Mouse (Mus musculus) heart, postnatal 4 days (tissue): ENCODE measurements around the gene Rhbdd2. TPM values are rescaled to one million over a fixed set of nuclear protein-coding genes. Genes with fewer than 3 reads are reported as not detected.
"Not testable (repeated sequence)": the region's sequence is repeated elsewhere in the genome, so short reads cannot be mapped to it uniquely, and the experiment has no call there.

Source experiments
- DNase-seq: peaks from one replicate; pipeline ENCODE4 v3.0.0; 2021
- total RNA-seq, 2 experiments: library from RNA; stranded (reverse); gene quantifications; 2 replicates each; pipeline ENCODE4 v1.2.3; 2021

Rhbdd2 gene
- 10 to 100 TPM; 20.6 to 22.7 TPM for total RNA-seq

DNA sequence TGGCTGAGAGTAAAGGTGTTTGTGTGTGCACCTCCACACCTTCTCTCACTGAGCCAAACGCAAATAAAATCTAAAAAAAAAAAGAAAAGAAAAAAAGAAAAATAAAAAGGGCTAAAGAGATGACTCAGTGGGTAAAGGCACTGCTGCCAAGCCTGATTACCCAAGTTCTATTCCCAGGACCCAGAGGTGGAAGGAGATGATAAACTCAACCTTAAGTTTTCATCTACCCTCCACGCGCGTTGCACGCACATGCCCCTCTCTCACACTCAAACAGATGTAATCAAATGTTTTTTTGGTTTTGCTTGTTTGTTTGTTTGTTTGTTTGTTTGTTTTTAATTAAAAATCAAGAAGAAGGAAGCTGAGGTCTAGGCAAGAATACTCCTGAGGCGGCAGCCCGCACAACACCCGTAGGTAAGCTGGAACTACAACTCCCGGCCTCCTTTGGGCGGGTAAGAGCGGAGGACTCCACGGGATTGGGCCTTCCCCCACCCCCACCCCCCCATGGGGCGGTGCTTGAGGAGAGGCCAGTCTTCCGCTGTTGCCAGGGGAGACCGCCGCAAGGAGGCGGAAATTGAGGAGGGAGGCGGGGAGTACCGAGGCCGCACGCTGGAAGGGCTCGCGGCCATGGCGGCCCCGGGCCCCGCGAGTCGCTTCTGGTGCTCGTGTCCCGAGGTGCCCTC, at the start of gene Rhbdd2:
Gene Rhbdd2 (plus strand): TSS at position 502 of the 680 bp plus-strand sequence.
- DNase-seq = peak; percentile 98

DNA sequence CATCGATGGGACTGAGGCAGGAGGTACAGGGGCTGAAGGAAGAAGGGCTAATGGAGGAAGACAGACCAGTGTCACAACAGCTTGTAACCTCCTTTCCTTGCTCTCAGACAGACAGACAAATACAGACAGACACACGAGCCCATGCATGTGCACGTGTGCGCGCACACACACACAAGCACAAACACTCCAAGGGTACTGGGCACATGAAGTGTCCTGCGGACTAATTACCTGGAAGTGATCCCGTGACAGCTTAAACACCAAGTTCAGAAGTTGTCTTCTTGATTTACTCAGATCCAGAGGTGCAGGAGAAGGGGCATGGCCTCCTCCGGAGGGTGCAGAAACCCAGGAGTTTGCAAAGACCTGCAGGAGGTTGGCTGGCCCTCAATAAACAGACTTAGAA, 46.7 kb upstream of the Rhbdd2 start:
- no peak for DNase-seq

DNA sequence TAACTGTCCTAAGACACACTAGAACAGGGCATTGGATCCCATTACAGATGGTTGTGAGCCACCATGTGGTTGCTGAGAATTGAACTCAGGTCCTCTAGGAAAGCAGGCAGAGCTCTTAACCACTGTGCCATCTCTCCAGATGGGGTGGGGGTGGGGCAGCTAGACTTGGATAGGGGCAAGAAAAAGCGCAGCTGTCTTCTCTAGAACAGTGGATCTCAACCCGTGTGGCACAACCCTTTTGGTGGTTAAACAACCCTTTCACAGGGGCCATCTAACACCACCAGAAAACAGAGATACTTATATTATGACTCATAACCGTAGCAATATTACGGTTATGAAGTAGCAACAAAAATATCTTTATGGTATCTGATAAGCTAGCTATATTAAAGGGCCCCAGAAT, 44.7 kb upstream of the Rhbdd2 start:
- no peak for DNase-seq

DNA sequence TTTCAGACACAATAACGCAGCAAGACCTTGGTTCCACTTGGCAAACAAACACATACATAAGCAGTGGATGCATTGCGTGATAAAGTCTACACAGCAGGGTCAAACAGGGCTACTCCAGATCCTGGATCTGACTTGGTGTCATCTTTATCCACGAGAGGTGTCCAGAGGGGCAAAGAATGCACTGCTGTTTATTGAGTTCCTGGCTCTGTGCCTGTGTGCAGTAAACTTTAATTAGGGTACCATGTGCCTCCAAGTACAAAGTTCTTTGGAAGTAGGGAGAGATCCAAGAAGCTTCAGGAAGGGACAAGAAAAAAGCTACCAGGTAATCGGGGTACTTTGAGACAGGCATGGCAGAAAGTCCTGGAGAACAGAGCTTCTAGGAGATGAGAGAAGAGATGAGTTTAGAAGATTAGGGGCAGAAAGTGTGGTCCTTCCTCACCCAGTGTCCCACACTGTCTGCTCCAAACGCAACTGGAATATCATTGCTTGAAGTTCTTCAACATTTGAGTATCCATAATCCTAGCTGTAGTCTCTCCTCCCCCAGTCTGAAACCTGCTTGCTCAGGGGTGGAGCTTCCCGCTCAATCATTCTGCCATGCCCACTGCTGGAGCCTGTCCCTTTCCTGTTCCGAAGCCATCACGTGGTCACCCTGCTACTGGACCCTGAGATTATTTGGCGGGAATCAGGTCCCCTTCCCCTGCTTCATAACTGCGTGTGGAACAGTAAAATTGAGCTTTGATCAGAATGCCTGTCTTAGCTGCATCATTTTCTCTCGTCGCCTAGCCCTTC, 42.2 kb upstream of the Rhbdd2 start:
- no peak for DNase-seq

DNA sequence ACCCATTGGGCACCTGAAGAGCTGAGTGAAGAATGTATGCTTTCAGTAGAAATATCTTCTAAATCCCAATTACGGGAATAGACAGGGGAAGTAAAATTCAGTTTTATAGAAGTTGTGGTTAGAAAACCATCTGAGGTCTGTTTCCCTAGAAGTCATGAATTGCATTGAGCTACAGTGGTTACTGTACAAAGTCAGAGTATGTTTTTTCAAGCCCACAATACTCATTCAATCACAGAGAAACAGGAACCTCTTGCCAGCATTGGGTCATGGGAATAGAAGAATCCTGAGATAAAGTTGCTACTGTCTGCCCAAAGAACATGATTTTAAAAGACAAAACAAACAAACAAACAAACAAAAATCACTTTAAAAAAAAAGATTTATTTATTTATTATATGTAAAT, 27.8 kb upstream of the Rhbdd2 start:
- DNase-seq = not testable (repeated sequence)

DNA sequence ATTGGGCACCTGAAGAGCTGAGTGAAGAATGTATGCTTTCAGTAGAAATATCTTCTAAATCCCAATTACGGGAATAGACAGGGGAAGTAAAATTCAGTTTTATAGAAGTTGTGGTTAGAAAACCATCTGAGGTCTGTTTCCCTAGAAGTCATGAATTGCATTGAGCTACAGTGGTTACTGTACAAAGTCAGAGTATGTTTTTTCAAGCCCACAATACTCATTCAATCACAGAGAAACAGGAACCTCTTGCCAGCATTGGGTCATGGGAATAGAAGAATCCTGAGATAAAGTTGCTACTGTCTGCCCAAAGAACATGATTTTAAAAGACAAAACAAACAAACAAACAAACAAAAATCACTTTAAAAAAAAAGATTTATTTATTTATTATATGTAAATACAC, 25.7 kb upstream of the Rhbdd2 start:
- DNase-seq = not testable (repeated sequence)

DNA sequence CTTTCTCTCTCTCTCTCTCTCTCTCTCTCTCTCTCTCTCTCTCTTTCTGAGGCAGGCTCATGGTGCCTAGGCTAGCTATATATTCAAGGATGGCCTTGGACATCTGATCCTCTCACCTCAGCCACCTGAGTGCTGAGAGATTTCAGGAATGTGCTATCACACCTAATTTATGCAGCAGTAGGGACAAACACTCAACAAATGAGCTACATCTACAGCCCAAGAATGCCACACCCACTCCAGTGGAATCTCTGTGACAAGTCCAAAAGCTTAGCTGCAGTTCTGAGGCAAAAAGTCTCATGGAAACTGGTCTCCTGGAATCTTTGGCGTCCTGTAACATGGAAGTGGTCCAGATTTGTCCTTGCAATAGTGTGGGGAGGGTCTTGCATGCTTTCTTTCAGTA, 24.8 kb upstream of the Rhbdd2 start:
- DNase-seq = no peak

DNA sequence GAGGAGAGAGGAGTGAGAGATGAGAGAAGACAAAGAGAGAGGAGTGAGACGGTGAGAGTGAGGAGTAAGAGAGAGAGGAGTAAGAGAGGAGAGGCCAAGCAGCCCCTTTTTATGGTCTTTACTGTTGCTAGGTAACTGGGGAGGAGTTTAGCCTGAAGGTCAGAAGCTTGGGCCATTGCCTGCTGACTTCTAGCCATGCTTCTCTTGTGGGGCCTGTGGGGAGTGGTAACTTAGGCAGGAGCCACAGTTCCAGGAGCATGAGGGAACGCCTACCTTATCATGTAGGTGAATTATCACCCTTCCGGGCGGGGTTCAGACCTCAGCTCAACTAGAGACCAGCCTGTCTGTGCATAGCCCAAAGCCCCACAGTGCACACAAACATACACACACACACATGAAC, 22.6 kb upstream of the Rhbdd2 start:
- DNase-seq = no peak

DNA sequence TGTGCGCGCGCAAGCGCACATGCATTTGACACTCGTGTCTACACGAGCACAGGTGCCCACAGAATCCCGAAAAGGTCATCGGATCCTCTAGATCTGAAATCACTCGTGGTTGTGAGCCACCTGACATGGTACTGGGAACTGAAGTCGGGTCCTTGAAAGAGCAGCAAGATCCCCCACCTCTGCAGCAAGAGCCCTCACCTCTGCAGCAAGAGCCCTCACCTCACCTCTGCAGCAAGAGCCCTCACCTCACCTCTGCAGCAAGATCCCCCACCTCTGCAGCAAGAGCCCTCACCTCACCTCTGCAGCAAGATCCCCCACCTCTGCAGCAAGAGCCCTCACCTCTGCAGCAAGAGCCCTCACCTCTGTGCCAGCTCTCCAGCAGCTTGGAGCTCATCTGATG, 12.7 kb upstream of the Rhbdd2 start:
- DNase-seq = not testable (repeated sequence)

DNA sequence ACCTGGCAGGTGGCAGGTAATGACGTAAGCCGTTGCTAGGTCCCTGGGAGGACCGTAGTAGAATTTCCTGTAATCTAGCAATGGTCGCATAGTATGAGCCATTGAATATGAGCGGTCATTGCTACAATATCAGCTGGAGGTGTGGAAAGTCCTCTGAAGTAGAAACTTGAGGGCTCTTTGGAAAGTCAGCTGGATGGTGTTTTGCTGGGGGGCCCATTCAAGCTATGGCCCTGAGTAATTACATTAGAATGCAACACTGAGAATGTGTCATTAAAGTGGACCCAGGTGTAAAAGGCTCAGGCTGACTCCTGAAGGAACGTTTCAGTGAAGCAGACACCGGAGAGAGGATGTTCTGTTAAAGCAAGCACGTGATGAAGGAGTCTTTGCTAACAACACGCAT, 11.9 kb upstream of the Rhbdd2 start:
- no peak for DNase-seq

DNA sequence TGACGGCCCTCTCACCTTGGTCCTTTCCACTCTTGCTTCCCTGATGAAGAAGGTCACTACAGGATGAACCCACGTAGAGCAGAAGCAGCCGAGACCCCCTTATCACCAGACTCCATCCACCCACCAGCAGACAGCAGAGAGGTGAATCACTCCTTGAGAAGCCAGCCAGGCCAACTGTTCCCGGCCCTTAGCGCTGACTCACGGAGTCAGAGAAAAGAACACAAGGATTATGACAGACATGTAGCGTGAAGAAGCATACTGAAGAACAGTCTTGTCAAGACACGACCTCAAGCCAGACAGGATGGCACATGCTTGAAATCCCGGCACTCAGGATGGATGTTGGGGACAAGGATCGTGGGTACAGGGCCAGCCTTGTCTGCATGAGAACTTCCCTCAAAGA, 10.7 kb upstream of the Rhbdd2 start:
- no peak for DNase-seq

DNA sequence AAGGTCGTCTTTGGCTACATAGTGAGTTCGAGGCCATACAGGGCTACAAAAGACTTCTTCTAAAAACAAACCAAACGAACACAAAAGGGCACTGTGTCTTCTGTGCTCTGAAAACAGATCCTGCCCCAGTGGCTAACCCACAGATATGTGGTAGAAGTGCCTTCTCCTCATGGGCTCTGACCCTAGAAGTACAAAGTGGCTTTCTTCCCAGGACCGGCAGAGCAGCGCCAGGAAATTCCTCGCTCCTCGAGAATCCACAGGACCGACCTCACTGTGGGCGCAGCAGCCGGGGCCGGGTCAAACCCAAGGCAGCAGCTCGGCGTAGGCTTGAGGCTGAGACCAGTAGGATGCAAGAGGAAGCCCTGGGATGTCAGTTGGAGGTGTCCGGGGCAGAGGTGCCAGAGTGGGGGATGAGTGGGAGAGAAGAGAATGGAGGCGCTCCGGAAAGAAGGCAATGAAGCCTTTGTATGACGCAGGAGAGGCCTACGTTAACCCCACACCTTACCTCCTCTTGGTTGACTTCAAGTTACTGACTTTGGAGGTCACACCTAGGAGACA, 9.3 kb upstream of the Rhbdd2 start:
- DNase-seq = no peak

DNA sequence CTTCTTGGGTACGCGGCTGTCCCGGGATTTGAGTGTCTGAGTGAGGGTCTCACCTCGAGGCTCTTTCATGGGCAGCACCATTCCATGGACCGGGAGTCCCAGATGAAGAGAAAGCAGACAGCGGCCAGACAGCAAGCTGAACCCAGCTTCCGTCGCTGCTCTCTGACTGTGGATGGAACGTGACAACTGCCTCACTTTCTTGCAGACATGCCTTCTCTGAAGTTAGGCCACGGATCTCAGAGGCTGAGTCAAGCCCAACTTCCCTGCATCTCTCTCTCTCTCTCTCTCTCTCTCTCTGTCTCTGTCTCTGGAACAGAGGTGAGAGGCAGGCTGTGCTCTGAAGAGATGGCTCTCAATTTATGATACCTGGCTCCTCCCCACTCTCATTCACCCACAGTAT, 3.5 kb upstream of the Rhbdd2 start:
- DNase-seq = no peak

DNA sequence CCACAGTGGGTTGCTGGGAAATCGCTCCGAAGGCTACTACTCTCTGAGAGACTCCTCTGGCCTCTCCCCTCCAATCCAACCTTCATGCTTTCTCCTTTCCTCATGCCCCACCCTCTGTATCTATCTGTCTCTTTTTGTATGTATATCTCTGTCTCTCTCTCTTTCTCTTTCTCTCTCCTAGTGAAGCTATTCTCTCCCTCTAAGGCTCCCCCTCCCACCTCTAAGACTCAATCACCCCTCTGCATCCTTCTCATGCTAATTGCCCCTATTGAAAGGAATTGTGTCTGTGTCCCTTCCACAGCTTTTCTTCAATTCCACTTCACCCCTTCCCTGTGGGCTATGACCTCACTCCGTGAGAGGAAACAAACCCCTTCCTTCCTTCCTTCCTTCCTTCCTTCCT, 3.0 kb upstream of the Rhbdd2 start:
- no peak for DNase-seq

DNA sequence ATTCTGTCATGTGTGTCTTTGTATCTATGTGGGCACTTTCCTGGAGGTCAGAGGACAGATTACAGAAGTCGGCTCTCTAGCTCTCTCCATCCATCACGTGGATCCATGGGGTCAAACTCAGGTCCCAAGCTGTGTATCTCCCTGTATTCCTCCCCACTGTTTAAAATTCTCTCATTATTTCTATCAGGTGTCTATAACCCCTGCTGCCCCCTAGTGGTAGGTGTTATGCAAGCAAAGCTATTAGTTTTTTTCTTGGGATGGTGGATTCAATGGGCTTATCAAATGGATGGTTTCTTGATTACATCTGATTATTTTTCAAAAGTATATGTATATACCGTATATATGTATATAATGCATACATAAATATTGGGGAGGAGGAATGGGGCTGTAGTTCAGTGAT, 1.8 kb upstream of the Rhbdd2 start:
- DNase-seq = peak; percentile 74

DNA sequence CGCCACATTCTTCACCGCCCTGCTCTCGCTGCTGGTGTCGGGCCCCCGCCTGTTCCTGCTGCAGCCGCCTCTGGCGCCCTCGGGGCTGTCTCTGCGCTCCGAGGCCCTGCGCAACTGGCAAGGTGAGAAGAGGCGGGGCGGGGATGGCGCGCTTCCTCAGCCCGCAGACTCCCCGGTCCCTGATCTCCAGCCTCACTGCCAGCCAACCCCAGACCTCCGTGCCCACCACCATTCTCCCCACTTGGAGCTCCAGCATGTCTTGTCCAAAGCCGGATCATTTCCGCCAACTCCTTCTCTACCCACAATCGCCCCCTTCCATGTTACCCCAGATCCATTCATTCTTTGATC, 353 bp downstream of the Rhbdd2 start:
- no peak for DNase-seq

DNA sequence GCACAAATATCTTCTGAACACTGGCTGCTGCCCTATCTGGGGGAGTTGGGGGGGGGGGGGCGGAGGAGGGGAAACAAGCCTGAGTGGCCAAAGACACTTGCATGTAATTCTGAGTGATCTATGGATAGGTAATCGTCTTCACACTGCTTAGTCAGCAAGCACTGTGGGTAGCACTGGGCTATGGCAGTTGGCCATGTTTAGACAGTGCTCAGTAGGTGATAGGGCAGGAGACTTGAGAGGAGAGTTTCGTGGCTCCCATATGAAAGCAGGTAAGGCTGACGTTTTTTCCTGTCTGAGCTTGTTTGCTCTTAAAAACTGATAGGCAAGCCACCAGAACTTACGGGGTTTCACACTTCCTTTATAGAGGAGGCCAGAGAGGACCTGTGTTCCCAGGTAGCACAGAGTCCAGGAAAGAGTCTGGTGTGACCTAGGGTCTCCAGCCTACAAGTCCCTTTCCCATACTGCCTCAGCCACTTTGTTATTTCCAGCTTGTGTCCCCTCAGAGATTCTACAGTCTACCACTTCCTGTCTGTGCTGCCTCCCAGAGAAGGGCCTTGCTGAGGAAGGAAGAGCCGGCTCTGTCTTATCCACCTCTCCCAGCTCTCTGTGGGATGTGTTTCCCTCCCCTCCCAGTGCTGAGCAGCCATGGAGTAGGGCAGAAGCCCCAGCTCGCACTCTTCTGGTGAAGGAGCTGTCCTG, 7.5 kb downstream of the Rhbdd2 start:
- no peak for DNase-seq

DNA sequence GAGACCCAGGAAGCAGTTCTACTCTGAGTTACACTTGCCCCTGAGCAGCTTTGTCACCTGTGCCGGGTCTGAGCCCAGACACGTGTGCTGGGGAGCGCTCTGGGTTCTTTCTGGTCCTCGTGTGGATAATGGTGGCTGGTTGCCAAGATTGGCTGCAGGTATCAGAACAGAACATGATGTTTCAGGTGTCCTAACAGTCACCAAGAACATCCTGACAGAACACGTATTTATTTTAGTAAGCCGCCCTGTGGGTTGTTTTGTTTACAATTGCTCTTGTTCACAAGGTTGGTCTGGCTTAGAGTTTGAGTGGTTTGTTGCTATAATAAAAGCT, 8.0 kb downstream of the Rhbdd2 start:
- no peak for DNase-seq

DNA sequence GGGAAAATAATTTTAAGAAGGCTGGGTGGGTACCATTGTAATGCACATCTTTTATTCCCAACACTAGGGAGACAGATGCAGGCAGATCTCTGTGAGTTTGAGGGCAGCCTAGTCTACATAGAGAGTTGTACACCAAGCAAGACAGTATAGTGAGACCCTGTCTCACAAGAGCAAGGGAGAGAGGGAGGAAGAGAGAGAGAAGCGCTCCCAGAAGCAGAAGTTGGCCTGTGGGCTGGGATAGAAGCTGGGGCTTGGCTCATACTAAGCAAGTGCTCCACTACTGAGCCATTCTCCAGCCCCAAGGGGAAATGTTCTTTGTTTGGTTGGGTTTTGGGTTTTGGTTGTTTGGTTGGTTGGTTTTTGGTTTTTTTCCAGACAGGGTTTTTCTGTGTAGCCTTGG, 8.6 kb downstream of the Rhbdd2 start:
- DNase-seq = no peak

DNA sequence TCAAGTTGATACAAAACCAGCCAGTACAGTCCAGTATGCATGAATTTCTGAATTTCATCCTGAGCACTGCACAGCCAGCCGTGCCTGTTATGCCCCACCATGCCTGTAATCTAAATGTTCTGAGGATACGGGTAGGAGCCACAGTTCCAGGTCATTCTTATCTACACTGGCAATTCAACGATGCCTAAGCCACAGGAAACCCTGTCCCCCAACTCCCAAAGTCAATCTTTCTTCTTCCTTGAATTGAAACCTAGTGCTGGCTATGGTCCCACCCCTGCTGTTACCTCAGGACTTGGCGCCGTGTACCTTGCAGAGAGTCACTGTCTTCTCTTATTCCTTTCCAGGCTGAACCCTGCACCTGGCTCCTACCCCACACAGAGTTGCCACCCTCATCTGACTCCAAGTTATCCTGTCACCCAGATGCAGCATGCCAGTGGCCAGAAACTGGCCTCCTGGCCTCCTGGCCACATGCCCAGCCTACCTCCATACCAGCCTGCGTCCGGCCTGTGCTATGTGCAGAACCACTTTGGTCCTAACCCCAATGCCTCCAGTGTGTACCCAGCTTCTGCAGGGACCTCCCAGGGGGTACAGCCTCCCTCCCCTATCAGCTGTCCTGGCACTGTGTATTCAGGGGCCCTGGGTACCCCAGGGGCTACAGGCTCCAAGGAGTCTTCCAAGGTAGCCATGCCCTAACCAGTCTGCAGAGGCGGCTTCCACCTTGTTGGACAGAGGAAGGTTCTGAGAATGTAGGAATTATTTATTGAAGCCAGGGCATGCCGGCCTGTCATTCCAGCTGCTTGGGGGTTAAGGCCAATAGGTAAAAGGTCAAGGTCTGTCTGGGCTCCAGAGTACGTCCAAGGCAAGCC, 10.5 kb downstream of the Rhbdd2 start:
- DNase-seq = no peak

DNA sequence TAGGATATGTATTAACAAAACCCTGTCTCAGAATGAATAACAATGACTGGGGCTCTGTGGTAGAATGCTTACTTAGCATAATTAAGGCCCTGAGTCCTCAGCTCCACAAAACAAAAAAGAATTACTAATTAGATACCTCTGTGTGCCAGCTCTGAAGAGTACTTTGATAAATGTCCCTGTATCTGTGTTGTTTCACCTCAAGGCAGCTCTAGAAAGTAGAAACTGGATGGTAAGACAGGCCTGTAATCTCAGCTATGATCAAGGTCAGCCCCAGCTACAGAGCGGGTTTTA, 11.1 kb downstream of the Rhbdd2 start:
- no peak for DNase-seq

DNA sequence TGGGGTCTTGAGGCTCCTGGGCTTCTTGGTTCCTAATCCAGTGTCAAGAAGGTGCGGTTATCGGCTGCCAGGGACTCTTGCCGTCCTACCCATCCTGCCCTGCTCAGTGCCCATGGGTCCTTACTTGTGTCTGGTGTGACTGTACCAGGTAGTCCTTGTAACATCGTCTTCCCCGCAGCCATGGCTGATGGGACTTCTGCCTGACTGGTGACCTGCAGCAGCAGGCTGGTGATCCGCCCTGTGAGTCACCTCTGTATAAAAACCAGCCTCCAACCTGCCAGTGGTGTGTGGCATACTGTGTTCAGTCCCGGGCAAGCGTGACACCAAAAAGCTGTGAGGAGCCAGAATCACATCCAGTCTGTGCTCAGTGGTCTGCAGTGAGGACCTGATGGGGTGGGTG, 11.5 kb downstream of the Rhbdd2 start:
- DNase-seq = no peak

DNA sequence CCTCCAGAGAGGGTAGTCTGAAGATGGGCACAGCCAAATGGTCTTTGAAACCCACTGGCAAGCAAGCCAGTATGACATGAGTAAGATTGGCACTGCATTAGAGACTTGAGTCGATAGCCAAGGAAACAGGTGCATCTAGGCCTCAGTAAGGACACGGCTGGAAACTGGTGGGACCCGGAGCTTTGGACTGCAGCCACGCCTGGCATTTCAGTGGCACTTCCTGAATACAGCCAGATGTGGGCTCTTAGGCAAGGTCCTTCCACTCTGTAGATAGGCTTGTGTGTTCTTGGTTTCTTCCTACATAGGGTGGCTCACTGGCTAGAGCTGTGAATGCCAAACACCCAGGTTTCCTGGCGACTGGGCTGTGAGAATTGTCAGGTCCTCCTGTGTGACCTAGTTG, 12.9 kb downstream of the Rhbdd2 start:
- DNase-seq = no peak
